Mouse (Mus musculus): ENCODE measurements at regions not wholly inside any gene's neighbourhood (a gene's known extent, or its start where the extent isn't known, plus 50 kb on each side); places are given as distances from the start of the nearest gene placed in this dataset.
"Not testable (repeated sequence)": the region's sequence is repeated elsewhere in the genome, so short reads cannot be mapped to it uniquely, and the experiment has no call there.

DNA sequence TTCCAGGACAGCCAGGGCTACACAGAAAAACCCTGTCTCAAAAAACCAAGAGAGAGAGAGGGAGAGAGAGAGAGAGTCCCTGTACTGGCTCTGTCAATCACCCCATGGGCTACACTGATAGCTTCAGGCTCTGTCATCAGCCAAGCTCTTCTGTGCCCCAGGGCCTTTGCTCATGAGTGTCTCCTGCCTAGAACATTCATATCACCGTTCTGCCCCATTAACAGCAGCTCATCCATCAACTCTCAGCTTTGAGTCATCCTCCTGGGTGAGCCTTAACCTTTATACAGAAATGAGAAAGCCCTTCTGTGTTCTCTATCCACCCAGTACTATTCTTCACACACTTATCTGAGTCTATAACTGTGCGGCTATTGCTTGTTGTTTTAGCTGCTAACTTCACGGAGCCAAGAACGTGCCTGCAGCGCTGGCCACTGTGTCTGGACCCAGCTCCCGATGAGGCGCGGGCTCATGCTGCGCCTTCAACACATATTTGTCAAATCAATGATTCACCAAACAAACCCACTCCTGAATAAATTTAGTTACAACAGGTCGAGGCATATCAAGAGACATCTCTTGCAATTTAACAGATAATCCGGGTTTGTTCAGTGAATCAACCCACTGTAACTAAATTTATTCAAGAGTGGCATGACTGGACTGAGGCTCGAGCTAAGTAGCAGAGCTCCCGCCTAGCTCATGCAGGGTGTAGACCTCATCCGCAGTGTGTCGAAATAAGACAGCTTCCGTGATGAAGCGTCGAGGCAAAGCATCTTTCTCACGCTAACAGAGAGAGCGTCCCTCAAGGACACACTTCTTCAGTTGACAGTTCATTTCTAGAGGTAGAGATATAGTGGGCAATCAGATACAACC, 152.1 kb downstream of the Katnal1 start:
- no peak for DNase-seq

DNA sequence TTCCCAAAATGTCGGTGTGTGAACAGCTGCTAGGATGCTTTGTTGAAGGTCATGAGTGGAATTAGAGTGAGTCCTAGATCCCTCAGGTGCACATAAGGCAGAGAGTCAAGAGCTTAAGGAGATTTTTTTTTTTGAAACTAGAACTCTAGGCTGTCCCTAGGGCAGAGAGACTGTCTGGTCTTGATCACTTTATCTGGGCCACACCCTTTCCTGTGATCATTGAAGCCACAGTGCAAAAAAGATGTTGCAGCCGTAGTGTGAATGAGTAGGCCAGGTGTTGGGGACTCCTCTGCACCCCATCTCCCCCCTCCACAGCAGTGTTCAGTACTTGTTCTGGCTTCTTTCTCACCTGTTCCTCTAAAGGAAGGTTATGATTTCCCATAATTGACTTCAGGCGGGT, 153.9 kb downstream of the Katnal1 start:
- DNase-seq: no peak

DNA sequence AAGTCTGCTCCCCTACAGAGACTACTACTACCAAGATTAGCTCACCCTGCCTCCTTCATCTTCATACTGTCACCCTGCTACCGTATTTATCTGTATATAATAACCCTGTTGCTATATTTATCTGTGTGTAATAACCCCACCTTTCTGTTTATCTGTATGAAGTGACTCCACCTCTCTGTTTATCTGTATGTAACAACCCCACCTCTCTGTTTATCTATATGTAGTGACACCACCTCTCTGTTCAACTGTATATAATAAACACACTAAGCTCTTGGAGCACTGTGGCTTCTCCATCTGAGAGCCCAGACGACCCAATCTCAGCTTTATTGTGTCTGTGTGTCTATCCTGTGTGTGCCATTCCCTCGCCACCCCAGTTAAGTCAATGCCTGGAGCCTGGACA, 154.7 kb downstream of the Katnal1 start:
- no peak for DNase-seq

DNA sequence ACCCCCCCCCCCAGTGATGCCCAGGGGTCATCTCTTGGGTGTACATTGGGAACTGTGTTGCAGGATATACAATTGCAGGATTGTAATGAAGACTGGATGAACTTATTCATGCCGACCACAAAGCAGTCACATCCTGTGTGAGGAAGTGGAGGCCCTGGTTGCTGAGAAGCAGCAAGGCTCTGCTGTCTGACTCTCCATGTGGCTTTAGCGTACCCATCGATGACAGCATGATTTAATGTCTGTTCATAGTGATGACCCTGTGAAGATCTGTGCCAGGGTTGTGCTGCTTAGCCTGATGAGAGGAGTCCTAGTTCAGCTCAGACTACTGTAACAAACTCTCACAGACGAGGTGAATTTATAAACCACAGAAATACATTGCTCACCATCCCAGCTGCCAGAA, 159.7 kb downstream of the Katnal1 start:
- no peak for DNase-seq

DNA sequence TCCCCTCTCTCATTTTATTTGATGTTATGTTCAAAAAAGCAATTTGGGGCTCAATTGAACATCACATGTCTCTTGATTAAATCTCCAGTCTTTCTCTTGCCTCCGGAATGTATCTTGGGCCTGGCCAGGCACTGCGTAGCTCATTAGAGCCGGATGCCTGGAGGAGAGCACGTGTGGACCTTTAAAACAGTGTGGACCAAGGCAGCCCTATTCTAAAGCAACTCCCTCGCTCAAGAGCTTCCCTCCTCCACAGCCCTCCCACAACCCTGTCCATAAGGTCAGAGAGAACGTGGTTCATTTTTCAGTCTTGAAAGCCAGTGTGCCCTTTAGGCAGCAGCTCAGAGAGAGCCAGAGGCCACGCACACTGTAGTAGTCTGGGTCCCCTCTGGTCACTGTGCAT, 160.8 kb downstream of the Katnal1 start:
- DNase-seq: no peak

DNA sequence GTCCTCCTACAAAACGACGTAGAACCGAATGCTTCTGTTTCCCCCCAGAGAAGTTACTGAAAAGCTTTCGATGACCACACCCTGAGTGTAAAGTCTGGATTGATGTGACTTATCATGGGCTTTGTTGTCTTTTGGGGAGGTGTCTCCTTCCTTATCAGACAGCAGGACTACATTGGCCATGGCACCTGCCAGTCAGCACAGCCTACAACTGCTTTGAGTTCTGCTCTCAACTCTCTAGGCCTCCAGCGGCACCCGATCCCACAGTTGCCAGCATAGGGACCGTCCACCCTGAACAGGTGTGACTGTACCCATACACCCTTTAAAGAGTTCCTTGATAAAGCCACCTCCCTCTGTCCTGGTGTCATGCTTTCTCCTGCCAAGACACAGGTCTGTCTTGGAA, 163.1 kb downstream of the Katnal1 start:
- no peak for DNase-seq

DNA sequence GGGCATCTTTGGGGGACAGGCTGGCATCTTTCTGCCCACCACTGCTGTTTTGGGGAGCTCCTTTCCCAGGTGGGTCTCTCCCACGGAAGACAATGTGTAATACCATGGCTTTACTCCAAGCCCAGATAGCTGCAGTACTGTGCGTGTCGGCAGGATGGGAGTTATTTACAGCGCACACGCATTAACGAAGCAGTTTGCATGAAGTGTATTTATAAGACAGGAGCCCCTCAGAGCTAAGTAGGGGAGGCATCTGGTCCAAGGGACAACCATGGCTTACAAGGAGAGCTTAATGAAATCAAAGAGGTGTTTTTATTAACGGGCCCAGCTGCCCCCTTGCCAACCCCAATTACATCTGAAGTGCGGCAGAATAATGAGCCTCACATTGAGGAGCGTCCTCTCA, 169.0 kb downstream of the Katnal1 start:
- no peak for DNase-seq

DNA sequence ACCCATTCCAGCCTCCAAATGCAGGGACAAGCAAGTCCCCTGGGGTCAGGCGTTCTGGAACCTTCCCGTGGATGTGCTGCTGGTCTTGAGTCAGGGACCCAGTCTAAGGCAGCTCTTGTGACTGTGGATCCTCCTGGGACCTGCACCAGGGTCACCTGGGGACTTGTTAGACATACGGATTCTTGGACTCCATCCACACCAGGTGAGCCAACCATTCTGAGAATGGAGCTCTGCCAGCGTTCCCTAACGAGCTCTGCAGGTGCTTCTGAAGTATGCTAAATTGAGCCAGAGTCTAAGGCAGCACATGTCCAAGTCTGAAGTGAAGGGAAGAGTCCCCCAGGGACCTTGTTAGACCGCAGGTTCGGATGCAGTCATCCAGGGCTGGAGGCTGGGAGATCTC, 170.3 kb downstream of the Katnal1 start:
- DNase-seq: no peak

DNA sequence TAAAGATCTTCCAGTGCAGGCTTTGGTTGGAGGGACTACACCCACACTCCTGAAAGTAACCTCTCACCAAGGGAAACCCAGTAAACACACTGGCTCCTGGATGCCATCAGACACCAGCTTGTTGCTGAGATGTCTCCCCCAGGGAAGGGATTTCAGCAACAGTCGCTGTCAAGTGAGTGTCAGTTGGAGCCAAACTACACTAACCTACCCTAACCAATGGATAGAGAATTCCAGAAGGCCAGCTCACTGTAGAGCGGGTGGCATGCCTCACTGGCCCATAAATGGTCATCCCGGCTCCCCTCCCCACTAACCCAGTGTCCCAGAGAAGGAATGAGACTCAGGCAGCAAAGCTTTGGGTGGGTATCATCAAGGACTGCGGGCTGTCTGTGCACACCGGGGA, 171.4 kb downstream of the Katnal1 start:
- DNase-seq: no peak

DNA sequence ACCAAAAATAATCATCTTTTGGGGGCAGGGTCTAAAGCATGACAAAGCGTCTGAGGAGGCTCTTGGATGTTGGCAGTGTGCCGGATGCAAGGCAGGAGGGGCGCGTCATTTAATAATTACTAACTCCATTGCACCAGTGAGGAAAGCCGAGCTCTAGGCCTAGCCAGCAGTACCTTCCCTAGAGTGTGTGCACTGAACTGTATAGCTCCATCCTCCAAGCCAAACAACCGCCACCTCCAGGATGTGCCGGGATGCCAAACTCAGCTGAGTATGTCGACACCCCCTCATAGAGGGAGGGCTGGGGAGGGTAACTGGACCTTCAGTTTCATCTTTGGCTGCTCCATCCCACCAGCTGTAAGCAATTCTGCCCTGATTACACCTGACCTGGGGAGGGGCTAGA, 171.9 kb downstream of the Katnal1 start:
- no peak for DNase-seq

DNA sequence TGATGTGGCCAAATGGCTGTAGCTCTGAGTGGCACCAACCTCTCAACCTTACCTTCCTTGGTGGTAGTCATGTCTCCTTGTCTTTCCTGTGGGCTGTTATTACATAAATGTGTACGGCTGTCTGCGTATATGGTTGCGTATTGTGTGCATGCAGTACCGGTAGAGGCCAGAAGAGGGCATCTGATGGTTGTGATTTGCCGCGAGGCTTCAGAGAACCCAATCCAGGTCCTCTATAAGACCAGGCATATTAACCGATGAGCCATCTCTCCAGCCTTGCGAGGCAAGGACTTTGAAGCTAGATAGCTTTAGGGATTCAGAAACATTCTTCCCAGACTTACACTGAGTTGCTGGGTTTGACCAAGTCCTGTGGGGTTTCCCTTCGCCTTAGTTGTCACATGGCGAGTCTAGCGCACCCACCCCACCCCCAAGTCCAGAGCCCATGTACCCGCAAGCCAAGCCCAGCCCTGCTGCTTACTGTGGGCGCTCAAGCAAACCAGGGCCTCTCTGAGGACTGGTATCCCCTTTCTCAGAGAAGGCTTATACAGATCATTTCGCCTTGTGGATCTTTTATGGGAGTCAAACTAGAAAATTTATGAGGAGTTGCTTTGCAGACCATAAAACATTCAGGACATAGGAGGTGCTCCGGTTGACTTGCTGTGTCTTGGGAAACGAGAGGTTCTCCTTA, 172.7 kb downstream of the Katnal1 start:
- DNase-seq: no peak

DNA sequence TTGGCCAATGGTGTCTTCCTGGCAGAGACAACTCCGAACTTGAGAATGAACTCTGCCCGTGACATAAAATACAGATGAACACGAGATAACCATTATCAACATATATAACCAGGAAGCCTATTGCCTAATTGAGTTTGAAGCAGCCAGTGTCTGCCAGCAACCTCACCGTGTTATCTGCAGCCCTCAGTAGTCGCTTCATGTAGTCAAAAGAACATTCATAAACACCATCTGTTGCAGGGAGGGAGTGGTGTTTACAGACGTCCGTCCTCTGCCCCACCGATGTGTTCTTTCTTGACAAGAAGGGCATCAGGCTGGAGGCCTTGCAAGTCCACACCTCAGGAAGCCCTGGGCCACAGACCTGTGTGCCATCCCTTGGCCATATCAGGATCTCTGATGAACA, 173.3 kb downstream of the Katnal1 start:
- no peak for DNase-seq

DNA sequence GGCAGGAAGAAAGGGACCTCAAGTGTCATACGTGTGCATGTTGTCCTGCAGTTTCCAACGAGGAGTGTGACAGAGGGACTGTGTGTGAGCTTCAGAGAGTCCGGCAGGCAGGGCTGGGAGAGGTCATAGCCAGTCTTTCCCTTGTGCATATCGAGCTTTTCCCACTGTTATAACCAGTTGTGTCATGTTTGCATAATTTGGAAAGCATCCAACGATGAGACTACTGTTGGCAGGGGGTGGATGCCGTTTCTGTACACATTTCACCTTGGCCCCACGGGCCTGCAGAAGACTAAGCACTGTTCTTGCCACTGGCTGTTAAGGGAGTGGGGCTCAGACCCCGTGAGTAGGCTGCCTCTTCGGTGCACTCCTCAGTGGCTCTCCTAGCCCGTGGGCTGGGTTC, 174.2 kb downstream of the Katnal1 start:
- no peak for DNase-seq

DNA sequence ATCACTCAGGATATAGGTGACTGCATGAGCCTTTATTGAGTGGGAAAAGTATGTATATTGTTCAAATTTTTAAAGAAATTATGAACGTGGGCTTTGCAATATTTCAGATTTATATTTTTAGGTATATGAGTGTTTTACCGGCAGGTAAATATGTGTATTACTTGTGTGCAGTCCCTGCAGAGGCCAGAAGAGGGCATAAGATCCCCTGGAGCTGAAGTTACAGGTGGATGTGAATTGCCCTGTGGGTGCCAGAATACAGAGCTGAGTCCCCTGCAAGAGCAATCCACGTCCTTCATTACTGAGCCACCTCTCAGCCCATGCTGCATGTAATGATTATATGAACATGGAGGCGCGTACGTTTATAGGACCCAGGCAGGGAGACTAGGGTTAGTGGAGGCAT, 174.8 kb downstream of the Katnal1 start:
- no peak for DNase-seq

DNA sequence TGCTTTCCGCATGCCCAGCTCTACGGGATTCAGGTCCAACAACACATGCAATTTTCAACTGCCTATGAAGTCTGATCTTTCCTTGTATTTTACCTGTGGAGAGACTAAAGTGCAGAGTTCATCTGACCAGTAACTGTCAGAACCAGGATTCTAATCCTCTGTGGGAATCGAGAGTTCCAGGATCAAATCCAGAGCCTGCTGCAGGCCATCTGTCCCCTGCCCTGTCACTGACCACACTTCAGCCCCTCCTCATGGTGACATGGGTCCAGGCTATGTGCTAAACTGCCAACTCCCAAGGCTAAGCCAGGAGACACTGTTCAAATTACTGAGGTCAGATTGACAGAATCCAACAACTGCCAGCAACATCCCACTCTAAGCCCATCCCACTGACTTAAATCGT, 175.7 kb downstream of the Katnal1 start:
- no peak for DNase-seq

DNA sequence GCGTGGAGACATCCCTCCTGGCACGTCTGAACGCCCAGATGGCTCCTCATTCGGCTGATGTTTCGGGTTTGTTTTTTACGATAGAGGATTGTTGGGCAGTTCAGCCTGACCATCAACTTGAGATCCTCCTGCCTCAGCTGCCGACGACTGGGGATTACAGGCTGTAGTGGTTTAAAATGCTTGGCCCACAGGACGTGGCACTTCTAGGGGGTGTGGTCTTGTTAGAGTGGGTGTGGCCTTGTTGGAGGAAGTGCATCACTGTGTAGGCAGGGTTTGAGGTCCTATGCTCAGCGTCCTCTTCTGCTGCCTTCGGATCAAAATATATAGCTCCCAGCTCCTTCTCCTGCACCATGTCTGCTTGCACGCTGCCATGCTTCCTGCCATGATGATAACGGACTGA, 177.1 kb downstream of the Katnal1 start:
- no peak for DNase-seq

DNA sequence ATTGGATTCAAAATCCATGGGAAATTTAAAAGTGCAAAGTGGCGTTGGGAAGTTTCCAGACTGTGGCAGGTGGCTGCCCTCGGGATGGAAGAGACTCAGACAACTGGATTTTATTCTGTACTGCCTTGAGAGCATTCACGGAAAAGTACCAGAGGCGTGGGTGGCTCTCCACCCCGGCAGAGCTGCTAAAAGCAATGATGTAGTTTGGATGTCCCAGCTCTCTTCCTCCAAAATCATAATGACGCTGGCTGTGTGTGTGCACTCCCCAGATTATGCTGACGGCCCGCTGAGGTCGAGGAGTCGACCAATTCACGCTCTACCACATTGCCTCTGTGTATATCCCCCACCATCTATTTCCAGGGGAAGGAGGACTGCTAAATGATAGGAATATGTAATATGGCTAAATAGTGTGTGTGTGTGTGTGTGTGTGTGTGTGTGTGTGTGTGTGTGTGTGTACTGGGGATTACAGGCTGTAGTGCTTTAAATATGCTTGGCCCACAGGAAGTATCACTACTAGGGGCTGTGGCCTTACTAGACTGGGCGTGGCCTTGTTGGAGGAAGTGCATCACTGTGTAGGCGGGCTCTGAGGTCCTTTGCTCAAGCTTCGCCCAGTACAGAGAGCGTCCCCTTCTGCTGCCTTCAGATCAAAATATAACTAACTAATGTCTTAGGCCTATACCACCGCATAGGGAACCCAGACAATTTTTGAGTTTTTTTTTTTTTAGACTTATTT, 179.0 kb downstream of the Katnal1 start:
- DNase-seq: no peak

DNA sequence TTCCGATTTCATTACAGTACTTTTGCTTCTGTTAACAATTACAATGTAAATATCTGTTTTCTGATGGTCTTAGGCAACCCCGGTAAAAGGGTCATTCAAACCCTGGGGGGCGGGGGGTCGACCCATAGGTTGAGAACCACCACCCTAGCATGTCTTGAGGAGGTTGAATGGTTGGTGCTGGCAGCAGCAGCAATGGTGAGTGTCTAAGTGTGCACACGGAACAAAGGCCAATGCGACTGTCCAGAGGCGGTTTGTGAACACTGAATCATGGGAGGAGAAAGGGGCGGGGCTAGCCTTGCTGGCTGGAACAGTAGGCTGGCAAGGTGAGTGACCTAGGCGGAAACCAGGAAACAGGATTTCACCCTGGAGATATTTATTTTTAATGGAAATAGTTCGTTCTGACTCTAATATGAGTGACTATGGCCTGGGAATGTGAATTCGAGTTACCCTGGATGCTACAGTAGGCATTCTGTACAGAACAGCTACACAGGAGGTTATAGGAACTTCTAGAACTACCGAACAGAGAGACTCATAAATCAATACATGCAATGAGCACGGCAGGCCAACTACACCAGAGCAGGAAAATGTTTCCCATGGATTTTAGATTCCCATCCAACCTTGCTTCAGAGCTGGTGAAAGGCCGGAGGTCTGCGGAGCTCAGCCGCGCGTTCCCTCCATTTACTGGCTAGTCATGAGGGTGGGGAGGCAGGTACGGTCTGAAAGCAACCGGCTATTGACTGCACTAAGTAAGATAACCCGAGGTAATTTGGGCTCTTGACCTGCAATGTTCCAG, 181.0 kb downstream of the Katnal1 start:
- DNase-seq: no peak

DNA sequence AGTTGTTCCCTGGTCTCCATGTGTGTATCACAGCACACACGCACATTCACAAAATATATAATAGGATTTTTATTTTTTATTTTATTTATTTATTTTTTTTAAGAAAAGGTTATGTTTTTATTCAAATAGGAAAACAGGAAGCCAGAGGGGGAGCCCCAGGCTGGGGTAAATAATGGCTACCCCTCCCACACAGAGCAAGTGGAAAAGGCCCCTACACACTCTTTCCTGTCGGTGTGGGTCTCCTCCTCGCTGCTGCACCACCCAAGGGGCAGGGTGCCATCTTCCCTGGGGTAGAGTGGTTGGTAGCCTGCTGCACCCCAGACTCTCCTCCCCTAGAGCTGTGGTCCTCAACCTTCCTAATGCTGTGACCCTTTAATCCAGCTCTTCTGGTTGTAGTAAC, 181.6 kb downstream of the Katnal1 start:
- no peak for DNase-seq

DNA sequence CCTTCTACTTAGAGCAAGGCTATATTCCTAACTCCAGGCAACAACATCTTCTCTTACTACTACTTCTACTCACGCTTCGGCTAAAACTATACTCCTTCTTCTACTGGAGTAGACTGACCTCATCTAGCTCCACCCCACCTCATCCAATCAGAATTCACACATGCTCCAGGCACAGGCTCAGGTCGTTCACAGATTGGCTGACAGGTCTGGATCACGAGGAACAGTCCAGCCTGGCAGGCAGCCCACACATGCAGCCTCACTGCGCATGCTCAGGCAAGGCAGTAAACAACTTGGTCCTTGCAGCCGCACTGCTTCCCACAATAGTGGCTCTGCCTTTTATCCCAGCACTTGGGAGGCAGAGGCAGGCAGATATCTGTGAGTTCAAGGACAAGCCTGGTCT, 182.4 kb downstream of the Katnal1 start:
- not testable (repeated sequence) for DNase-seq

DNA sequence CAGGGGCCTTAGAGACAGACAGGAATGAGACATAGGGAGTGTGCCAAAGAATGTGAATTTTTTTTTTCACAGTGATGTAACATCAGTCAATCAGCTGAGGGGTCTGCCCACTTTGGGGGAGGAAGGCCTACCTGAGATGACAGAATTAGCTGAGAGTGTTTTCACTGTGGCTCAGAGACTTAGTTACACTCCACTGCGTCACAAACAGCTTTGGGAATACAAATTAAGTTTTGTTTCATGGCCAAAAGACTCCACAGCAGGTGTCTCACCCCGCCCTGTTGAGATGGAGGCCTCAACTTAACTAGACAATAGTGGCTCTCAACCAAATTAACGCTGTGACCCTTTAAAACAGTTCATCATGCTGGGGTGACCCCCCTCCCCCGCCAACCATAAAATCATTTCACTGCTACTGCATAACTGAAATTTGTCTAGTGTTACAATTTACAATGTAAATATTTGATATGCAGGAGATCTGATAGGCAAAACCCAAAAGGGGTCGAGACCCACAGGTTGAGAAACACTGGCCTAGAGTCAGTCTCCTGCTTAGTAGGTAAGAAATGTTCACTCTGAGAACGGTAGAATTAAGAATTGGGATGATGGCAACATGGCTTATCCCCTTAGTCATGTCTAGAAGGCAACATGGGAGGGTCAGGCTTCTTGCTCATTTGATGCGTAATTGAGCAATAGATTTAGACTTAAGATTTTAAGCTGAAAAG, 184.3 kb downstream of the Katnal1 start:
- no peak for DNase-seq

Data from gastrocnemius, postnatal 10 days (tissue).